Mouse (Mus musculus): ENCODE measurements around the gene Lingo1. TPM values are rescaled to one million over a fixed set of nuclear protein-coding genes. Genes with fewer than 3 reads are reported as not detected.

Lingo1 gene
- not detected in 2 replicates for polyA plus RNA-seq (2012)

- Histone ChIP-seq H3K4me1 (ENCODE audit: control insufficient read depth) (no peaks in the 10 kb centered on the region), H3K4me3 (replicated peaks) (no peak within 1 kb of the TSS), H3K36me3 (ENCODE audit: control insufficient read depth) (no peaks in the 10 kb centered on the region), H3K27me3 (ENCODE audit: control insufficient read depth) (peaks cover 55% of the 10 kb centered on the region), H3K9me3 (ENCODE audit: control insufficient read depth, low read length) (no peaks in the 10 kb centered on the region)
- TF ChIP-seq TAL1 (IDR thresholded peaks at IDR 0.05; ENCODE audit: low read length) (no peak), GATA1 (IDR thresholded peaks at IDR 0.05; ENCODE audit: low read length) (no peak)
Measured at GRCm38 (mm10) chr9:56795721-56796655, at the start of gene Lingo1. Lingo1 (minus strand) TSS chr9:56796468.

GRCm38 (mm10) chr9:56844644-56845043, 48.4 kb upstream of the Lingo1 start:
- H3K9me3 ChIP-seq (ENCODE audit: control insufficient read depth, low read length), result no peaks in the 10 kb centered on the region
- TF ChIP-seq TAL1 (IDR thresholded peaks at IDR 0.05; ENCODE audit: low read length), result no peak
- TF ChIP-seq GATA1 (IDR thresholded peaks at IDR 0.05; ENCODE audit: low read length), result no peak
- no peaks in the 10 kb centered on the region; the same call in 1 of the 2 replicates for H3K27me3 ChIP-seq (ENCODE audit: control insufficient read depth)
- no peaks in the 10 kb centered on the region for H3K4me1 ChIP-seq (ENCODE audit: control insufficient read depth)
- no peak overlapping the region for H3K4me3 ChIP-seq (replicated peaks)
- H3K36me3 ChIP-seq (ENCODE audit: control insufficient read depth), result no peaks in the 10 kb centered on the region

- TF ChIP-seq GATA1 (IDR thresholded peaks at IDR 0.05; ENCODE audit: low read length), result no peak
- TF ChIP-seq TAL1 (IDR thresholded peaks at IDR 0.05; ENCODE audit: low read length), result no peak
- no peaks in the 10 kb centered on the region; the same call in 1 of the 2 replicates for H3K27me3 ChIP-seq (ENCODE audit: control insufficient read depth)
Measured at GRCm38 (mm10) chr9:56843679-56844188, 47.5 kb upstream of the Lingo1 start.

GRCm38 (mm10) chr9:56842303-56842719, 46.0 kb upstream of the Lingo1 start:
- no peak for TF ChIP-seq GATA1 (IDR thresholded peaks at IDR 0.05; ENCODE audit: low read length)
- no peak for TF ChIP-seq TAL1 (IDR thresholded peaks at IDR 0.05; ENCODE audit: low read length)
- Histone ChIP-seq H3K36me3 (ENCODE audit: control insufficient read depth) (no peaks in the 10 kb centered on the region), H3K4me3 (replicated peaks) (no peak overlapping the region), H3K4me1 (ENCODE audit: control insufficient read depth) (no peaks in the 10 kb centered on the region), H3K9me3 (ENCODE audit: control insufficient read depth, low read length) (no peaks in the 10 kb centered on the region), H3K27me3 (ENCODE audit: control insufficient read depth) (no peaks in the 10 kb centered on the region; the same call in 1 of the 2 replicates)

More at GRCm38 (mm10) chr9:56843679-56844188, 47.5 kb upstream of the Lingo1 start:
- no peaks in the 10 kb centered on the region for H3K36me3 ChIP-seq (ENCODE audit: control insufficient read depth)
- H3K4me1 ChIP-seq (ENCODE audit: control insufficient read depth), result no peaks in the 10 kb centered on the region
- no peak overlapping the region for H3K4me3 ChIP-seq (replicated peaks)
- H3K9me3 ChIP-seq (ENCODE audit: control insufficient read depth, low read length), result no peaks in the 10 kb centered on the region

- Histone ChIP-seq H3K4me3 (replicated peaks) (no peak overlapping the region), H3K36me3 (ENCODE audit: control insufficient read depth) (no peaks in the 10 kb centered on the region), H3K4me1 (ENCODE audit: control insufficient read depth) (no peaks in the 10 kb centered on the region), H3K27me3 (ENCODE audit: control insufficient read depth) (no peaks in the 10 kb centered on the region; the same call in 1 of the 2 replicates), H3K9me3 (ENCODE audit: control insufficient read depth, low read length) (no peaks in the 10 kb centered on the region)
- TF ChIP-seq TAL1 (IDR thresholded peaks at IDR 0.05; ENCODE audit: low read length) (no peak), GATA1 (IDR thresholded peaks at IDR 0.05; ENCODE audit: low read length) (no peak)
Measured at GRCm38 (mm10) chr9:56841864-56842263, 45.6 kb upstream of the Lingo1 start.

GRCm38 (mm10) chr9:56840721-56841120, 44.5 kb upstream of the Lingo1 start:
- Histone ChIP-seq H3K4me3 (replicated peaks) (no peak overlapping the region), H3K9me3 (ENCODE audit: control insufficient read depth, low read length) (no peaks in the 10 kb centered on the region), H3K4me1 (ENCODE audit: control insufficient read depth) (no peaks in the 10 kb centered on the region), H3K36me3 (ENCODE audit: control insufficient read depth) (no peaks in the 10 kb centered on the region), H3K27me3 (ENCODE audit: control insufficient read depth) (no peaks in the 10 kb centered on the region; the same call in 1 of the 2 replicates)
- TF ChIP-seq GATA1 (IDR thresholded peaks at IDR 0.05; ENCODE audit: low read length) (no peak), TAL1 (IDR thresholded peaks at IDR 0.05; ENCODE audit: low read length) (no peak)

- no peak overlapping the region for H3K4me3 ChIP-seq (replicated peaks)
- H3K9me3 ChIP-seq (ENCODE audit: control insufficient read depth, low read length), result no peaks in the 10 kb centered on the region
- no peaks in the 10 kb centered on the region for H3K36me3 ChIP-seq (ENCODE audit: control insufficient read depth)
- no peaks in the 10 kb centered on the region for H3K4me1 ChIP-seq (ENCODE audit: control insufficient read depth)
- TF ChIP-seq TAL1 (IDR thresholded peaks at IDR 0.05; ENCODE audit: low read length), result no peak
- no peak for TF ChIP-seq GATA1 (IDR thresholded peaks at IDR 0.05; ENCODE audit: low read length)
- no peaks in the 10 kb centered on the region for H3K27me3 ChIP-seq (ENCODE audit: control insufficient read depth)
Measured at GRCm38 (mm10) chr9:56835152-56835551, 38.9 kb upstream of the Lingo1 start.

GRCm38 (mm10) chr9:56832900-56833299, 36.6 kb upstream of the Lingo1 start:
- H3K9me3 ChIP-seq (ENCODE audit: control insufficient read depth, low read length), result no peaks in the 10 kb centered on the region
- TF ChIP-seq TAL1 (IDR thresholded peaks at IDR 0.05; ENCODE audit: low read length) (no peak), GATA1 (IDR thresholded peaks at IDR 0.05; ENCODE audit: low read length) (no peak)
- no peaks in the 10 kb centered on the region for H3K36me3 ChIP-seq (ENCODE audit: control insufficient read depth)
- no peaks in the 10 kb centered on the region for H3K27me3 ChIP-seq (ENCODE audit: control insufficient read depth)
- no peaks in the 10 kb centered on the region for H3K4me1 ChIP-seq (ENCODE audit: control insufficient read depth)
- H3K4me3 ChIP-seq (replicated peaks), result no peak overlapping the region

GRCm38 (mm10) chr9:56831904-56832303, 35.6 kb upstream of the Lingo1 start:
- no peak for TF ChIP-seq GATA1 (IDR thresholded peaks at IDR 0.05; ENCODE audit: low read length)
- no peak for TF ChIP-seq TAL1 (IDR thresholded peaks at IDR 0.05; ENCODE audit: low read length)
- Histone ChIP-seq H3K4me1 (ENCODE audit: control insufficient read depth) (no peaks in the 10 kb centered on the region), H3K4me3 (replicated peaks) (no peak overlapping the region), H3K36me3 (ENCODE audit: control insufficient read depth) (no peaks in the 10 kb centered on the region), H3K27me3 (ENCODE audit: control insufficient read depth) (no peaks in the 10 kb centered on the region; the same call in 1 of the 2 replicates), H3K9me3 (ENCODE audit: control insufficient read depth, low read length) (no peaks in the 10 kb centered on the region)

Data from erythroblast, embryonic 14.5 days (primary cell).